Mouse (Mus musculus): ENCODE data around the gene Synrg. TPM values are rescaled to one million over a fixed set of nuclear protein-coding genes. Genes with fewer than 3 reads are reported as not detected.

Synrg gene
- 11.8 and 13.2 TPM in 2 replicates for polyA plus RNA-seq (2016; fragmentation: Nextera tagmentation; extraction: Ambion mirVana)

GRCm38 (mm10) chr11:83963991-83964921, at the start of gene Synrg:
Gene Synrg, plus strand, starts transcription at chr11:83964428.
- H3K36me3 ChIP-seq, result peaks cover 36% of the 10 kb centered on the region
- H3K4me1 ChIP-seq, result peaks cover 5% of the 10 kb centered on the region; the same call in 1 of the 2 replicates
- peak within 1 kb of the TSS; percentile 54 for H3K4me2 ChIP-seq (replicated peaks)
- peak within 1 kb of the TSS; percentile 54; the same call in 1 of the 2 replicates for H3K27ac ChIP-seq
- WGBS, result 2% methylated on average over 56 of the region's 76 CpGs
- peak within 1 kb of the TSS; percentile 79 for H3K9ac ChIP-seq
- H3K9me3 ChIP-seq, result no peaks in the 10 kb centered on the region
- H3K27me3 ChIP-seq, result no peaks in the 10 kb centered on the region
- peak; percentile 87 for ATAC-seq (ENCODE audit: insufficient number of reproducible peaks, insufficient read depth, low FRiP score, low TSS enrichment)
- H3K4me3 ChIP-seq, result peak within 1 kb of the TSS; percentile 61

- Histone ChIP-seq H3K36me3 (no peaks in the 10 kb centered on the region), H3K27me3 (no peaks in the 10 kb centered on the region), H3K4me1 (no peaks in the 10 kb centered on the region), H3K27ac (no peak overlapping the region), H3K4me2 (replicated peaks) (no peak overlapping the region), H3K9me3 (no peaks in the 10 kb centered on the region), H3K9ac (no peak overlapping the region), H3K4me3 (no peak overlapping the region)
- ATAC-seq (ENCODE audit: insufficient number of reproducible peaks, insufficient read depth, low FRiP score, low TSS enrichment), result no peak
- 77% methylated on average over 4 of the region's 4 CpGs for WGBS
Observed at GRCm38 (mm10) chr11:83914501-83914900, 49.7 kb upstream of the Synrg start.

GRCm38 (mm10) chr11:83922600-83922999, 41.6 kb upstream of the Synrg start:
- H3K4me3 ChIP-seq, result no peak overlapping the region
- H3K4me1 ChIP-seq, result no peaks in the 10 kb centered on the region
- H3K27ac ChIP-seq, result no peak overlapping the region
- no peaks in the 10 kb centered on the region for H3K36me3 ChIP-seq
- no peak for ATAC-seq (ENCODE audit: insufficient number of reproducible peaks, insufficient read depth, low FRiP score, low TSS enrichment)
- no peaks in the 10 kb centered on the region for H3K9me3 ChIP-seq
- H3K4me2 ChIP-seq (replicated peaks), result no peak overlapping the region
- H3K9ac ChIP-seq, result no peak overlapping the region
- 0 out of 2 replicates have a peak, but pooled peaks cover 4% of the 10 kb centered on the region for H3K27me3 ChIP-seq
- WGBS, result 76% methylated on average over 2 of the region's 2 CpGs

- no peak overlapping the region for H3K4me2 ChIP-seq (replicated peaks)
- H3K9me3 ChIP-seq, result no peaks in the 10 kb centered on the region
- H3K36me3 ChIP-seq, result no peaks in the 10 kb centered on the region
- no peak overlapping the region for H3K27ac ChIP-seq
- 55% methylated on average over 3 of the region's 3 CpGs for WGBS
- no peak overlapping the region for H3K4me3 ChIP-seq
- 0 out of 2 replicates have a peak, but pooled peaks cover 4% of the 10 kb centered on the region for H3K27me3 ChIP-seq
- no peaks in the 10 kb centered on the region for H3K4me1 ChIP-seq
- no peak for ATAC-seq (ENCODE audit: insufficient number of reproducible peaks, insufficient read depth, low FRiP score, low TSS enrichment)
- no peak overlapping the region for H3K9ac ChIP-seq
Observed at GRCm38 (mm10) chr11:83927097-83927496, 37.1 kb upstream of the Synrg start.

- no peaks in the 10 kb centered on the region for H3K27me3 ChIP-seq
- ATAC-seq (ENCODE audit: insufficient number of reproducible peaks, insufficient read depth, low FRiP score, low TSS enrichment), result no peak
- H3K36me3 ChIP-seq, result no peaks in the 10 kb centered on the region
- H3K9me3 ChIP-seq, result no peaks in the 10 kb centered on the region
- H3K4me2 ChIP-seq (replicated peaks), result no peak overlapping the region
- H3K4me3 ChIP-seq, result no peak overlapping the region
- H3K27ac ChIP-seq, result no peak overlapping the region
- WGBS, result 79% methylated on average over 10 of the region's 10 CpGs
- no peak overlapping the region for H3K9ac ChIP-seq
- no peaks in the 10 kb centered on the region for H3K4me1 ChIP-seq
Observed at GRCm38 (mm10) chr11:83932506-83933106, 31.6 kb upstream of the Synrg start.

GRCm38 (mm10) chr11:83933376-83933775, 30.9 kb upstream of the Synrg start:
- Histone ChIP-seq H3K9me3 (no peaks in the 10 kb centered on the region), H3K4me2 (replicated peaks) (no peak overlapping the region), H3K27me3 (no peaks in the 10 kb centered on the region), H3K27ac (no peak overlapping the region), H3K36me3 (no peaks in the 10 kb centered on the region), H3K9ac (no peak overlapping the region), H3K4me3 (no peak overlapping the region), H3K4me1 (no peaks in the 10 kb centered on the region)
- no peak for ATAC-seq (ENCODE audit: insufficient number of reproducible peaks, insufficient read depth, low FRiP score, low TSS enrichment)
- 90% methylated on average over 4 of the region's 4 CpGs for WGBS

GRCm38 (mm10) chr11:83935986-83936665, 28.1 kb upstream of the Synrg start:
- H3K9ac ChIP-seq, result no peak overlapping the region
- no peaks in the 10 kb centered on the region for H3K4me1 ChIP-seq
- no peak overlapping the region for H3K4me2 ChIP-seq (replicated peaks)
- ATAC-seq (ENCODE audit: insufficient number of reproducible peaks, insufficient read depth, low FRiP score, low TSS enrichment), result no peak
- H3K27ac ChIP-seq, result no peak overlapping the region
- 21% methylated on average over 7 of the region's 7 CpGs for WGBS
- H3K4me3 ChIP-seq, result no peak overlapping the region
- no peaks in the 10 kb centered on the region for H3K9me3 ChIP-seq
- no peaks in the 10 kb centered on the region for H3K27me3 ChIP-seq
- no peaks in the 10 kb centered on the region for H3K36me3 ChIP-seq

GRCm38 (mm10) chr11:83938556-83938955, 25.7 kb upstream of the Synrg start:
- ATAC-seq (ENCODE audit: insufficient number of reproducible peaks, insufficient read depth, low FRiP score, low TSS enrichment), result no peak
- 82% methylated on average over 8 of the region's 8 CpGs for WGBS
- Histone ChIP-seq H3K4me3 (no peak overlapping the region), H3K9ac (no peak overlapping the region), H3K27me3 (no peaks in the 10 kb centered on the region), H3K36me3 (0 out of 2 replicates have a peak, but pooled peaks cover under 1% of the 10 kb centered on the region), H3K4me1 (no peaks in the 10 kb centered on the region), H3K9me3 (no peaks in the 10 kb centered on the region), H3K4me2 (replicated peaks) (no peak overlapping the region), H3K27ac (no peak overlapping the region)

GRCm38 (mm10) chr11:83941950-83942840, 22.0 kb upstream of the Synrg start, which contains the start of gene Ddx52:
Gene Ddx52, plus strand, starts transcription at chr11:83942062.
- WGBS, result 2% methylated on average over 49 of the region's 49 CpGs
- H3K4me2 ChIP-seq (replicated peaks), result peak within 1 kb of the TSS; percentile 63
- H3K9ac ChIP-seq, result peak within 1 kb of the TSS; percentile 83
- no peaks in the 10 kb centered on the region for H3K4me1 ChIP-seq
- H3K9me3 ChIP-seq, result no peaks in the 10 kb centered on the region
- H3K36me3 ChIP-seq, result peaks cover 35% of the 10 kb centered on the region
- no peaks in the 10 kb centered on the region for H3K27me3 ChIP-seq
- peak within 1 kb of the TSS; percentile 80 for H3K4me3 ChIP-seq
- H3K27ac ChIP-seq, result peak within 1 kb of the TSS; percentile 84
- ATAC-seq (ENCODE audit: insufficient number of reproducible peaks, insufficient read depth, low FRiP score, low TSS enrichment), result peak; percentile 75; the same call in 1 of the 2 replicates

GRCm38 (mm10) chr11:83956822-83957221, 7.4 kb upstream of the Synrg start:
- no peak overlapping the region for H3K4me3 ChIP-seq
- peaks cover 77% of the 10 kb centered on the region for H3K36me3 ChIP-seq
- H3K9me3 ChIP-seq, result no peaks in the 10 kb centered on the region
- no peak overlapping the region for H3K27ac ChIP-seq
- no peak overlapping the region for H3K4me2 ChIP-seq (replicated peaks)
- no peaks in the 10 kb centered on the region for H3K27me3 ChIP-seq
- no peak overlapping the region for H3K9ac ChIP-seq
- no peak for ATAC-seq (ENCODE audit: insufficient number of reproducible peaks, insufficient read depth, low FRiP score, low TSS enrichment)
- 94% methylated on average over 2 of the region's 2 CpGs for WGBS
- H3K4me1 ChIP-seq, result no peaks in the 10 kb centered on the region

GRCm38 (mm10) chr11:83961983-83962382, 2.2 kb upstream of the Synrg start:
- Histone ChIP-seq H3K4me2 (replicated peaks) (no peak overlapping the region), H3K27ac (no peak overlapping the region), H3K9me3 (no peaks in the 10 kb centered on the region), H3K4me1 (no peaks in the 10 kb centered on the region), H3K4me3 (no peak overlapping the region), H3K9ac (no peak overlapping the region), H3K36me3 (peaks cover 52% of the 10 kb centered on the region), H3K27me3 (no peaks in the 10 kb centered on the region)
- 88% methylated on average over 3 of the region's 3 CpGs for WGBS
- ATAC-seq (ENCODE audit: insufficient number of reproducible peaks, insufficient read depth, low FRiP score, low TSS enrichment), result no peak
